Comparison of ENCODE assay signal across 9 mouse cellular contexts in the genomic region with DNA sequence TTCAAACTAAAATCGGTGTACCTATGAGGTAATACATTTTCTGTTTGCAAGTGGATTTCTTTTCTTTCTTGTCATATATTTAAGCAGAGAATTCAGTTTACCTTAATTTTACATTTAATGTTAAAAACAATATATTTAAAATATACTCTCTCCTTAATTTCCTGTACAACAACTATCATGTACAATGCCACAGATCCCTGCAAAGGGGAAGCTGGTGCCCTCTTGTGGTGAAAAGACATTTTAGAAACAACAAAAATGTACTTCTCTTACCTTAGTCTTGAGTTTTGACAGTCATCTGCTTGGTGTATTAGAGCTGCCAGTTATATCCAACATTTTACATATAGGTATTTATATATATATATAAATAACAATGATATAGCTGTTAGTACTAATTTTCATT. TPM values are rescaled to one million over a fixed set of nuclear protein-coding genes. Genes with fewer than 3 reads are reported as not detected.
DNase-seq lines count a peak whose midpoint lies in the region; ATAC-seq and TF ChIP-seq lines count a peak whose summit lies in the region.
"Had no signal": no experiment of that assay in that cellular context is flagged by ENCODE, and none has a peak within 500 bp of the region (broad histone marks: within the 10 kb centered on the region; RNA-seq: fewer than 3 reads in every experiment).

No protein-coding gene starts in this region.

- ATAC-seq in forebrain, embryonic 16.5 days = no peak
- no peak for ATAC-seq in forebrain, embryonic 13.5 days
- ATAC-seq in embryonic facial prominence, embryonic 14.5 days (ENCODE audit: low read depth) = no peak
- ATAC-seq in CD4-positive, CD25-positive, alpha-beta regulatory T cell, adult 4 months = no peak

- no peak overlapping the region for H3K9ac ChIP-seq in forebrain, embryonic 16.5 days (replicated peaks; ENCODE audit: low read depth, low read length)
- no peak overlapping the region for H3K9ac ChIP-seq in forebrain, embryonic 13.5 days
- no peak overlapping the region for H3K9ac ChIP-seq in embryonic facial prominence, embryonic 14.5 days (ENCODE audit: low read depth, low read length)
- H3K9ac ChIP-seq: kidney, embryonic 15.5 days had no signal

- peak; percentile 64 for DNase-seq in layer of hippocampus, adult 11-12 months (ENCODE audit: low spot score)
- no peak for DNase-seq in layer of hippocampus, postnatal 36 days
- DNase-seq in embryonic facial prominence, embryonic 14.5 days (ENCODE audit: low spot score) = peak; percentile 49
- no peak for DNase-seq in right cerebral cortex, postnatal 25 days

- WGBS in forebrain, embryonic 16.5 days = 59% methylated on average over 1 of the region's 1 CpGs
- WGBS in forebrain, embryonic 13.5 days = 83% methylated on average over 1 of the region's 1 CpGs
- 96% methylated on average over 1 of the region's 1 CpGs for WGBS in embryonic facial prominence, embryonic 14.5 days

- H3K4me3 ChIP-seq in forebrain, embryonic 16.5 days (replicated peaks; ENCODE audit: low read length) = peak overlapping the region; percentile 19
- no peak overlapping the region for H3K4me3 ChIP-seq in forebrain, embryonic 13.5 days
- no peak overlapping the region for H3K4me3 ChIP-seq in E14TG2a.4 (replicated peaks; ENCODE audit: low read length)
- H3K4me3 ChIP-seq in embryonic facial prominence, embryonic 14.5 days (ENCODE audit: low read depth, low read length) = no peak overlapping the region
- H3K4me3 ChIP-seq: kidney, embryonic 15.5 days had no signal

- H3K27me3 ChIP-seq in forebrain, embryonic 16.5 days (replicated peaks; ENCODE audit: control insufficient read depth, insufficient read depth, low read length) = no peaks in the 10 kb centered on the region; the same call in 1 of the 2 replicates
- peaks cover 17% of the 10 kb centered on the region for H3K27me3 ChIP-seq in forebrain, embryonic 13.5 days
- H3K27me3 ChIP-seq in E14TG2a.4 (ENCODE audit: insufficient read depth, low read length) = peaks cover 37% of the 10 kb centered on the region
- H3K27me3 ChIP-seq in embryonic facial prominence, embryonic 14.5 days (replicated peaks; ENCODE audit: control insufficient read depth, insufficient read depth, low read length) = no peaks in the 10 kb centered on the region

- H3K27ac ChIP-seq in forebrain, embryonic 16.5 days (ENCODE audit: low read length) = no peak overlapping the region
- no peak overlapping the region for H3K27ac ChIP-seq in forebrain, embryonic 13.5 days
- no peak overlapping the region for H3K27ac ChIP-seq in embryonic facial prominence, embryonic 14.5 days (replicated peaks; ENCODE audit: low read depth, low read length)
- H3K27ac ChIP-seq: kidney, embryonic 15.5 days had no signal

- peak; percentile 47 for TF ChIP-seq CTCF in E14TG2a.4 (conservative IDR thresholded peaks at IDR 0.05; ENCODE audit: low read length)

- H3K9me3 ChIP-seq in forebrain, embryonic 16.5 days (ENCODE audit: control insufficient read depth, low read length) = no peaks in the 10 kb centered on the region
- no peaks in the 10 kb centered on the region for H3K9me3 ChIP-seq in forebrain, embryonic 13.5 days (replicated peaks)
- H3K9me3 ChIP-seq in E14TG2a.4 (ENCODE audit: low read length) = no peaks in the 10 kb centered on the region
- H3K9me3 ChIP-seq in embryonic facial prominence, embryonic 14.5 days (ENCODE audit: control insufficient read depth, low read length) = no peaks in the 10 kb centered on the region
- H3K9me3 ChIP-seq: kidney, embryonic 15.5 days had no signal

- H3K36me3 ChIP-seq in forebrain, embryonic 16.5 days (ENCODE audit: control insufficient read depth, insufficient read depth) = no peaks in the 10 kb centered on the region
- H3K36me3 ChIP-seq in forebrain, embryonic 13.5 days (ENCODE audit: poor library complexity, severe bottlenecking) = no peaks in the 10 kb centered on the region
- no peaks in the 10 kb centered on the region for H3K36me3 ChIP-seq in E14TG2a.4 (ENCODE audit: insufficient read depth, low read length)
- H3K36me3 ChIP-seq in embryonic facial prominence, embryonic 14.5 days (ENCODE audit: control insufficient read depth, insufficient read depth, low read length) = no peaks in the 10 kb centered on the region
- H3K36me3 ChIP-seq: kidney, embryonic 15.5 days had no signal

- peaks cover 29% of the 10 kb centered on the region for H3K4me1 ChIP-seq in forebrain, embryonic 16.5 days (replicated peaks; ENCODE audit: control insufficient read depth, insufficient read depth, low read length)
- peaks cover 28% of the 10 kb centered on the region for H3K4me1 ChIP-seq in forebrain, embryonic 13.5 days
- peaks cover 7% of the 10 kb centered on the region; the same call in 1 of the 2 replicates for H3K4me1 ChIP-seq in E14TG2a.4 (replicated peaks; ENCODE audit: low read depth, low read length)
- no peaks in the 10 kb centered on the region; the same call in 1 of the 2 replicates for H3K4me1 ChIP-seq in embryonic facial prominence, embryonic 14.5 days (ENCODE audit: control insufficient read depth, insufficient read depth, low read length)

- H3K4me2 ChIP-seq in forebrain, embryonic 16.5 days (ENCODE audit: low read length) = peak overlapping the region; percentile 39
- no peak overlapping the region for H3K4me2 ChIP-seq in forebrain, embryonic 13.5 days
- H3K4me2 ChIP-seq in embryonic facial prominence, embryonic 14.5 days (ENCODE audit: low read depth, low read length) = no peak overlapping the region
- H3K4me2 ChIP-seq: kidney, embryonic 15.5 days had no signal

RNA-seq across cellular contexts. Expression of a gene that starts 4.8 kb away (rescaled TPM):
- 8.3 and 9.6 TPM in 2 replicates for polyA plus RNA-seq in forebrain, embryonic 16.5 days (2015; fragmentation: Nextera tagmentation; extraction: Ambion mirVana)
- 2.7 and 2.8 TPM in 2 replicates for polyA plus RNA-seq in forebrain, embryonic 13.5 days (2015; fragmentation: Nextera tagmentation; extraction: Ambion mirVana)
- 100 to 1,000 TPM; 147 to 150 TPM for total RNA-seq in layer of hippocampus, postnatal 36 days (2021)
- 4.2 and 4.3 TPM in 2 replicates for polyA plus RNA-seq in embryonic facial prominence, embryonic 14.5 days (2014; fragmentation: Nextera tagmentation; extraction: Ambion mirVana)
- polyA plus RNA-seq in CD4-positive, CD25-positive, alpha-beta regulatory T cell, adult 4 months (2017; shearing (Covaris generic)) = not detected

Comparison
In these comparisons a context has a peak if more than half of its experiments do, and no peak if none do; other contexts are left out.
1. DNase-seq: peak in layer of hippocampus, adult 11-12 months (single experiment) and embryonic facial prominence, embryonic 14.5 days (single experiment); none in layer of hippocampus, postnatal 36 days (0 of 2) and right cerebral cortex, postnatal 25 days (single experiment).